Mouse (Mus musculus) retina, postnatal 1 day (tissue): Measurements from ENCODE around the gene Syde2.

Experiments used
- DNase-seq: peaks from one replicate; pipeline ENCODE4 v3.0.0-alpha.2; 2012

Syde2 gene

GRCm38 (mm10) chr3:146013490-146013889 lies 25.8 kb downstream of the Syde2 start:
- DNase-seq = no peak

DNA sequence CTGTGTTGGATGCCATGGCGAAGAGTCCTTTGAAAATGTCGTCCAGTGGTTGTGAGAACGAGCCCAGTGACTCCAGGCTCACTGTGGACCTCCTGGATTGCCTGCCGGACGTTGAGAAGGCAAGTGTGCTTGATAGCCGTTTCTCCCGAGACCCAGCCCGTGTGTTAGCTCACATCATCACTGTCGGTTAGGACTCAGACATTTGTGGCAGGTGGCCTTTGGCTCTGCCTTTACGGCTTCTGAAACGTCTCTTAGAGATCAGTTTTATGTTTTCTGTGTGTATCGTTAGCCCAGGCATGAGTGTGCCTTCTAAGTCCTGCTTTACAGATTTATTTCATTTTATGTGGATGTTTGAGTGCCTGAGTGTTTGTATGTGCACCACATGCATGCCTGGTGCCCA lies 26.7 kb downstream of the Syde2 start:
- no peak for DNase-seq

DNA sequence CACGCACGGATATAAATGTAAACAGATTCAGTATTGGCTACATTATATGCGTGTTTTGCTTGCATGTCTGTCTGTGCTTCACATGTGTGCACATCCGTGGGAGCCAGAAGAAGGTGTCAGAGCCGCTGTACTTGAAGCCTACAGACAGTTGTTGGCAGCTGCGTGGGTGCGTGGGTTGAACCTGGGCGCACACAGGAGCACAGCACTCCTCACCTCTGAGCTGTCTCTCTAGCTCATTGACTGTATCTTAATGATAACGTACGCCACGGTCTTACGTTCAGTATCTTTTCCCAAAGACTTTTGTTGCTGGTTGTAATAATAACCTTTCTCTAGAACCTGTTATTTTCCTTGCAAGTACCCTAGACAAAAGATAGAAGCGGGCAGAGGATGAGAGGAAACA lies 29.3 kb downstream of the Syde2 start:
- DNase-seq = no peak

DNA sequence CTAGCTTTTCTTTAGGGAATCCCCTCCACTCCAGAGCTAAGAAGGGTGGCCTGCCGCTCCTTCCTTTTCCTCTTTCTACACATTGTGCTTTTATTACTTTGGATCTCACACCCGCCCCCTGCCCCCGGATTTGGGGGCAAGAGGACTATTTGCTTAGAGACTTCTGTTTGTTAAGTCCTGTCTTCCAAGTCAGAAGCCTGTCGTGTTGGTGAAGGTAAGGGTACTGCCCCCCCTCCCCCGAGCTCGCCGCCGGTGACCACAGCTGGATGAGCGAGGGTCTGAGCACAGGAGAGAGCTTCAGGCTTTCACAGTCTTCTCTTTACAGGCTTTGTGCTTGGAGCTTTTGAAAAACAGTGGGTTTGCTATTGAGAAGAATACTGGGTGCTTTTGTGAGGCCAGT lies 29.9 kb downstream of the Syde2 start:
- DNase-seq = no peak

DNA sequence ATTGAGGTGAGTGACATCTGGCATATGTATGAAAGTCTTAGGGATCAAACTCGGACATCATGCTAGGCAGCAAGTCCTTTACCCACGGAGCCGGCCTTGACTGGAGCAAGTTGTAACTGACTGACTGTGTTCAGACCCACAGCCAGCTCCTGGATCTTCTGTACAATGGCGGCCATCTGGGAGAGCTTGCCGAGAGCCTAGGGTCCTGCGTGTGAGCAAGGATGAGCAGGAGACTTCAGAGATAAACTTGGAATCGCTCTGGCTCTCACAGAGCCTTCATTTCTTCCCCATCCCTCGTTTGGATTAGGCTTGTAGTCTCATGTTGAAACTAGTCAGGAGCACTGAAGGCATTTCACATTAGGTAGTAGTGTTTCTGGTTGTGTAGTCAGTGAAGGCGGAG lies 34.6 kb downstream of the Syde2 start:
- DNase-seq = no peak

DNA sequence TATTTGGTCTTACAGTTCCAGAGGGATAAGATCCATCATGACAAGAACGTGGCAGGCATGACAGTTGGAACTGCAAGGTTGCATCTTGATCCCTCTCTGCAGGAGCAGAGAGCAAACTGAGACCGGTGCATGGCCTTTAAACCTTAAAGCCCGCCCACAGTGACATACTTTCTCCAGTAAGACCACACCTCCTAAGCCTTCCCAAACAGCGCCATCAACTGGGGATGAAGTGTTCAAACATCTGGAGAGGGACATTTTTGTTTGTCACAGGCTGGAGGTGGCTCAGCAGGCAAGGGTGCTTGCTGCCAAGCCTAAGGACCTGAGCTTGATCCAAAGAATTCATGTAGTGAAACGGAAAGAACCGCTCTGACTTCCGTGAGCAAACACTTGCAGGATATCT lies 37.1 kb downstream of the Syde2 start:
- no peak for DNase-seq

- DNase-seq = no peak
These were observed 37.8 kb downstream of the Syde2 start for GRCm38 (mm10) chr3:146025499-146025898.

- no peak for DNase-seq
These were observed 39.4 kb downstream of the Syde2 start for GRCm38 (mm10) chr3:146027116-146027515.

GRCm38 (mm10) chr3:146028406-146028805 lies 40.7 kb downstream of the Syde2 start:
- no peak for DNase-seq

DNA sequence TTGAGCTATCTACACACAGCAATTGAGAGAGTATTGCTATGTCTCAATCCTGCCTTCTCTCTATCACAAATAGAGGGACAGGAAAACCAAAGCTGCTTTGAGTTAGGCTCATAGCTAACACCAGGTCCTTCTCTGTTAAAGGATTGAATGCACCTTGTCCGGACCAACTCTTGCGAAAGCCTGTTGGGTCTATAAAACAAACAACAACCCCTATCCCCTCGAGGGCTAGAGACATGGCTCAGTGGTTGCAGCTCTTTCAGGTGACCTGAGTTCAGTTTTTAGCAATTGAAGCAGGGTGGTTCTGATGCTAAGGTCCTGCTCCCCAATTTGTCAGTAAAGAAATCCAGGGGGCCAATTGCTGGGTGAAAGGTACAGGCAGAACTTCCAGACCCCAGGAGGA lies 41.6 kb downstream of the Syde2 start:
- DNase-seq = no peak

GRCm38 (mm10) chr3:146030255-146030836 lies 42.7 kb downstream of the Syde2 start:
- DNase-seq = no peak

- DNase-seq = no peak
These were observed 45.3 kb downstream of the Syde2 start for GRCm38 (mm10) chr3:146032976-146033375.

DNA sequence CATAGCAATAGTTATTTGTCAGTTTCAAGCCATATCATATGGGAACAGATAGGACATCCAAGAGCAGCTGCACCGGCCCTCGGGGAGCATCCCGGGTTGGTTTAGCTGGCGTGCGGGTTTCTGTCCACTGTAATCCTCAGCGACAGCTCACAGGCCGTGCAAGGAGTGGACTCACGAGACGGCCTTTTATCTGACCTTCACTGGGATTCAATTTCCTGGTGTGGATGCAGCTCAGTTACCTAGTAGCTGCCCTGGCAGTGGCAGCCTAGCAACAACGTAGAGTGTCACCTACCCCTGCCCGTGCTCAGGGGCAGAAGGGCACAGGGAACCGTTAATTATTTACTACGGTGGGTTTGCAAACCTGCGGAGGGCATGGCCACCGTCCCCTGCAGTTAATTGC lies 50.2 kb downstream of the Syde2 start:
- DNase-seq = peak; percentile 54

GRCm38 (mm10) chr3:146039132-146039903 lies 51.6 kb downstream of the Syde2 start:
- DNase-seq = peak; percentile 70

DNA sequence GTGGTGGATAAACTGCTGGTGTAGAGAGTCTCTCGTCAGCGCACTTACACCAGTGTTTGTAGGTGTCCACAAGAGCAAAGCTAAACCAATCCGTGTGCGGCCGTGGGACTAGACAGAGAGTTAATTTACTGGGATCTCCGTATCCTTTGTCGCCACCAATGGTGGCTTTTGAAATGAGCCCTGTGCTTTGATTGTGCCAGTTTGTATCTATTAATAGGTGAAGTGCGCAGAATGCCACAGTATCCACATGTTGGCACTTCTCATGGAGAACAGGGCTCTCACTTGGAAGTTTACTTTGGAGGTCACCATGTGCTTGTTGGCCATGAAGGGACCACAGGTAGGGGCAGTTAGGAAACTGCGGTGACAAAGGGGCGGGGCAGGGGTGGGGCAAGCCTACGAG lies 53.7 kb downstream of the Syde2 start:
- DNase-seq = no peak

GRCm38 (mm10) chr3:146044977-146045376 lies 57.3 kb downstream of the Syde2 start:
- DNase-seq = no peak

GRCm38 (mm10) chr3:146046076-146046475 lies 58.4 kb downstream of the Syde2 start:
- no peak for DNase-seq

GRCm38 (mm10) chr3:146047704-146048207 lies 60.1 kb downstream of the Syde2 start:
- peak; percentile 49 for DNase-seq

- DNase-seq = no peak
These were observed 62.3 kb downstream of the Syde2 start for GRCm38 (mm10) chr3:146049951-146050350.

DNA sequence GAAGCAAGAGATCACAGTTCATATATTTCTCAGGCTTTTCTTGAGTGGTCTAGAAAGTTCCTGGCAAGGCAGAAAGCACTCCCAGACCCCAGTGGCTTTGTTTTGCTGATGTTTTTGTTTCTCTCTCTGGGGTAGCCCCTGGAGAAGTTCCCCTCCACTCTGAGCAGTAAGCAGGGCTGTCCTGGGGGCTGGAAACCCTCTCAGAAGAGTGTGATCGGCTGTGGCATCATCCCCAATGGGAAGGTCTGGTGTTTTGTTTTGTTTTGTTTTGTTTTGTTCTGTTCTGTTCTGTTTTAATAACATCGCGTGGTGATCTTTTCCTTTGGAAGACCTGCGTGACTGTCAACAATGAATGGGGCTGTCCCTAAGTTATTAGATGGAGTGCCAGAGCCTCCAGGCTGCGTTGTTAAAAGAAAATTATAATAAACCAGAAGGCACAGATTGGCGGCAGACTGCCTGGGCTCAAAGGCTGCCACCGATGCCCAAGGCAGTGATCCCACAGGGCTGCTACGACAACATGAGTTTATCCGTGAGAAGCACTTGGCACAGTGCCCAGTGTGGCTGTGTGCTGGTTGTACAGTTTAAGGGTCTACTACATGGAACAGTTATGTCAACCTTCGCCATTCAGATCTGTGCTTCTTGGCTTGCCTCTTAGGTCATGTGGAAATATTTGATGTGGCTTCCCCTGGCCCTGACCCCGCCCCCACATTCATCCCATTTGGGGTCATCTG lies 63.8 kb downstream of the Syde2 start:
- peak; percentile 88 for DNase-seq

DNA sequence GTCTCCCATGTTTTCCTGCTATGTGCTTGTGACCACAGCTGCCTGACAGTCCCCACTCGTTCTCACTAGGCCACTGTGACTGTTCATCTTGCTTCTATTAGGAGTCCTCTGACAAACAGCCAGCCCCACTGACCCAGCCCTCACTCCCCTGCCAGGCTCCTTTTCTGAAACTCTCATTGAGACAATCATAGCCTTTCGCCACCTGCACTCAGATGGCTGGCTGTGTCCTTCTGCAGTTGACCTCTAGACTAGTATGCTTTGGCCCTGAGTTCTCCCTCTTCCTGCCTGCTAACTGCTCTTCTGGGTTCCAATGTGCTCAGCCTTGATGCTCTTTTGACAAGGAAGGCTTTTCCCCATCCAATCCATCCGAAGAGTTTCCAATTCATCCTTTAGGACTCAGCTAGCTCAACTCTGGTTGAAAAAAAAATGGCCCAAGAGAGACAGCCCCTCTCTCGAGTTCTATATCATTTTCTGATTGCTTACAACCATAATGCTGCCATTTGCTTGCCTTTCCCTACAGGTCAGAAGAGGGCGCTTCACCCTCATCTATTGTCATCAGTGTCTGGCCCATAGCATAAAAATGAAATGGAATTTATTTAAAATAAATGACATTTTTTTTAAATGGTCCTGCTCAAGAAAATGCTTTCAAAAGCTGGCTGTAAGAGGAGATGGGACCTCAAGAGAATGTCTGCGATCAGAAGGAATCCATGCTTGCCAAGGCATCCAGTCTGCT lies 65.6 kb downstream of the Syde2 start:
- no peak for DNase-seq

- no peak for DNase-seq
These were observed 66.2 kb downstream of the Syde2 start for GRCm38 (mm10) chr3:146053873-146054272.

GRCm38 (mm10) chr3:146057131-146057530 lies 69.5 kb downstream of the Syde2 start:
- no peak for DNase-seq
